Mouse (Mus musculus): ENCODE measurements around the gene Rpl29. TPM values are rescaled to one million over a fixed set of nuclear protein-coding genes. Genes with fewer than 3 reads are reported as not detected.
A peak's percentile ranks its signal among the peaks of the same experiment; 100 is the strongest.

Rpl29 gene
- total and polyA plus RNA-seq, 3 experiments, result 1,058 to 1,867 (median 1,257) TPM

- Histone ChIP-seq H3K36me3 (replicated peaks in 1 of 2; ENCODE audit: control insufficient read depth in 1 of 2, insufficient read depth in 1 of 2, low read length in 1 of 2) (peaks cover 16 to 58% of the 10 kb centered on the region in 2 experiments), H3K27me3 (replicated peaks) (no peaks in the 10 kb centered on the region), H3K4me2 (ENCODE audit: insufficient read depth, low read depth, poor library complexity, severe bottlenecking) (no peak overlapping the region), H3K27ac (ENCODE audit: insufficient read depth, low read depth) (no peak overlapping the region), H3K79me2 (replicated peaks; ENCODE audit: control insufficient read depth, extremely low read depth, insufficient read depth, poor library complexity, severe bottlenecking) (no peaks in the 10 kb centered on the region), H3K9me3 (replicated peaks; ENCODE audit: low read length) (peaks cover 16% of the 10 kb centered on the region), H3K4me3 (replicated peaks in 1 of 3; ENCODE audit: low read depth in 2 of 3, low read length in 2 of 3, poor library complexity in 1 of 3) (no peak overlapping the region), H3K4me1 (ENCODE audit: control insufficient read depth in 1 of 2, insufficient read depth in 2 of 2) (peaks cover 0 to 23% of the 10 kb centered on the region in 2 experiments; a peak in 3 of 4 replicates), H3K9ac (ENCODE audit: insufficient read depth, low read depth) (no peak overlapping the region)
- in situ Hi-C loops (cut with MboI; ENCODE audit: low pct_ligation_motif_present, low pct_unique_long_range_greater_than_20kb, low sequenced_read_pairs), result no loop called here
- dilution Hi-C loops (cut with MboI; ENCODE audit: extremely low pct_ligation_motif_present, extremely low pct_unique_long_range_greater_than_20kb, low sequenced_read_pairs), result no loop called here
- DNase-seq (ENCODE audit: extremely low read depth), result no peak
- TF ChIP-seq CTCF (conservative IDR thresholded peaks at IDR 0.05 in 1 of 2, IDR thresholded peaks at IDR 0.05 in 1 of 2; ENCODE audit: low read depth in 2 of 2, low read length in 2 of 2) (peak in 1 of 2 experiments; percentile 44; a peak in 2 of 4 replicates), MYC (IDR thresholded peaks at IDR 0.05; ENCODE audit: low read depth, low read length) (no peak), BHLHE40 (IDR thresholded peaks at IDR 0.05; ENCODE audit: low read depth, low read length) (peak; percentile 60; the same call in 1 of the 2 replicates), NELFE (IDR thresholded peaks at IDR 0.05; ENCODE audit: low read depth, low read length) (no peak), RAD21 (IDR thresholded peaks at IDR 0.05; ENCODE audit: low read depth, low read length) (peak; percentile 24)
Measured at GRCm38 (mm10) chr9:106469317-106469716, 40.1 kb downstream of the Rpl29 start.

DNA sequence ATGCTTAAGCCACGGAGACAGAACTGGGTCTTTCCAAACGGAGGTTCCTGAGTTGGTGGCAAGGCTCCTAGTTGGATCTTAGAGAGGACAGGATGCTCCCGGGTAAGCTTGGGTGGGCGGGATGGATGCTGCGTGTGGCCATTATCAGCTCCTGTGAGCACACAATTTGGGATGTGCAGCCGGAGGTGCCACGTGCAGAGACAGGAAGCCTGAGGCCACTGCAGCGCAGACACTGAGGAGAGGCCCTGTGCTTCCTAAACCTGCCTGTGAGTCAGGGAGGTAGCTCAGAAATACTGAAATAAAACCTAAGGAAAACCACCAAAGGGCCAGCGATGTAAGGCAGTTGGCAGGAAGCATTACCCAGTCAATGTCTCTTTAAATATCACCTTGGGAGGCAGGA is 40.5 kb downstream of the Rpl29 start:
- Histone ChIP-seq H3K9me3 (replicated peaks; ENCODE audit: low read length) (peaks cover 12% of the 10 kb centered on the region), H3K79me2 (replicated peaks; ENCODE audit: control insufficient read depth, extremely low read depth, insufficient read depth, poor library complexity, severe bottlenecking) (no peaks in the 10 kb centered on the region), H3K4me3 (replicated peaks in 1 of 3; ENCODE audit: low read depth in 2 of 3, low read length in 2 of 3, poor library complexity in 1 of 3) (no peak overlapping the region), H3K36me3 (replicated peaks in 1 of 2; ENCODE audit: control insufficient read depth in 1 of 2, insufficient read depth in 1 of 2, low read length in 1 of 2) (peaks cover 12 to 53% of the 10 kb centered on the region in 2 experiments), H3K27ac (ENCODE audit: insufficient read depth, low read depth) (no peak overlapping the region), H3K4me2 (ENCODE audit: insufficient read depth, low read depth, poor library complexity, severe bottlenecking) (no peak overlapping the region), H3K9ac (ENCODE audit: insufficient read depth, low read depth) (no peak overlapping the region), H3K4me1 (ENCODE audit: control insufficient read depth in 1 of 2, insufficient read depth in 2 of 2) (peaks cover 0 to 26% of the 10 kb centered on the region in 2 experiments; a peak in 3 of 4 replicates), H3K27me3 (replicated peaks) (no peaks in the 10 kb centered on the region)
- dilution Hi-C loops (cut with MboI; ENCODE audit: extremely low pct_ligation_motif_present, extremely low pct_unique_long_range_greater_than_20kb, low sequenced_read_pairs), result no loop called here
- in situ Hi-C loops (cut with MboI; ENCODE audit: low pct_ligation_motif_present, low pct_unique_long_range_greater_than_20kb, low sequenced_read_pairs), result no loop called here
- no peak for TF ChIP-seq ZMIZ1 (IDR thresholded peaks at IDR 0.05; ENCODE audit: low read depth, low read length)
- no peak for TF ChIP-seq IRF4 (IDR thresholded peaks at IDR 0.05; ENCODE audit: low read depth, low read length)
- no peak for TF ChIP-seq CHD1 (IDR thresholded peaks at IDR 0.05; ENCODE audit: low read depth, low read length)
- TF ChIP-seq JUND (conservative IDR thresholded peaks at IDR 0.05; ENCODE audit: low read depth, low read length), result no peak
- TF ChIP-seq GABPA (IDR thresholded peaks at IDR 0.05; ENCODE audit: insufficient replicate concordance, low read depth, low read length), result no peak
- no peak for TF ChIP-seq ZKSCAN1 (IDR thresholded peaks at IDR 0.05; ENCODE audit: borderline replicate concordance, low read depth, low read length)
- TF ChIP-seq MXI1 (IDR thresholded peaks at IDR 0.05; ENCODE audit: low read depth, low read length), result no peak
- TF ChIP-seq SIN3A (IDR thresholded peaks at IDR 0.05; ENCODE audit: low read length), result no peak
- TF ChIP-seq E2F4 (IDR thresholded peaks at IDR 0.05; ENCODE audit: insufficient replicate concordance, low read depth, low read length), result no peak
- no peak for TF ChIP-seq USF2 (conservative IDR thresholded peaks at IDR 0.05; ENCODE audit: low read depth, low read length)
- TF ChIP-seq TBP (conservative IDR thresholded peaks at IDR 0.05; ENCODE audit: low read depth, low read length), result no peak
- no peak for TF ChIP-seq JUN (IDR thresholded peaks at IDR 0.05; ENCODE audit: insufficient read depth, low read depth, low read length)
- no peak for TF ChIP-seq NELFE (IDR thresholded peaks at IDR 0.05; ENCODE audit: low read depth, low read length)
- TF ChIP-seq RCOR1 (conservative IDR thresholded peaks at IDR 0.05; ENCODE audit: low read depth, low read length), result no peak
- TF ChIP-seq ZNF384 (IDR thresholded peaks at IDR 0.05; ENCODE audit: low read depth, low read length), result no peak
- no peak for TF ChIP-seq MYC (IDR thresholded peaks at IDR 0.05; ENCODE audit: low read depth, low read length)
- TF ChIP-seq BHLHE40 (IDR thresholded peaks at IDR 0.05; ENCODE audit: low read depth, low read length), result no peak
- no peak for TF ChIP-seq CTCF (conservative IDR thresholded peaks at IDR 0.05 in 1 of 2, IDR thresholded peaks at IDR 0.05 in 1 of 2; ENCODE audit: low read depth in 2 of 2, low read length in 2 of 2)
- no peak for DNase-seq (ENCODE audit: extremely low read depth)

All from CH12.LX (cell line).